Mouse (Mus musculus): ENCODE measurements at regions not wholly inside any gene's neighbourhood (a gene's known extent, or its start where the extent isn't known, plus 50 kb on each side); places are given as distances from the start of the nearest gene placed in this dataset.
A peak's percentile ranks its signal among the peaks of the same experiment; 100 is the strongest.

DNA sequence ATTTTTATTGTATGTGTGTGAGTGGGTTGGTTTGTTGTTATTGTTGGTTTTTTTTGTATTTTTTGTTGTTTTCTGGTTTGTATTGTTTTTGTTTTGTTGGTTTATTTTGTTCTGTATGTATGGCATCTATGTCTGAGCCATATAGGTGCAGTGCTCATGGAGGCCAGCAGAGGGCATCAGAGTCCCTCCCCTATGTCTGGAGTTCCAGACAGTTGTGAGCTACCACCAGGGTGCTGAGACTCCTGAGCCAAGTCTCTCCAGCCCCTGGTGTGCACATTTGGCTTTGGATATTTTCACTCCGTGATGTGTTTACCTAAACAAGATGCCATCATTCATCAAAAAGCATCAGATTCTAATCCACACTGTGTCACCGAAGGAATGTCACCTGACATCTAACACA is 59.2 kb upstream of the Nudt7 start:
- TF ChIP-seq CTCF (IDR thresholded peaks at IDR 0.05) = peak; percentile 64
- TF ChIP-seq EP300 (IDR thresholded peaks at IDR 0.05) = no peak
